Mouse (Mus musculus): ENCODE results near the gene Tacc3.

- no peak for TF ChIP-seq CTCF (IDR thresholded peaks at IDR 0.05; ENCODE audit: low read depth, low read length)
- no peak for TF ChIP-seq POLR2A (IDR thresholded peaks at IDR 0.05; ENCODE audit: insufficient read depth, low read length)
- TF ChIP-seq EP300 (IDR thresholded peaks at IDR 0.05; ENCODE audit: insufficient read depth, low read depth, low read length) = no peak
Measured at GRCm38 (mm10) chr5:33689852-33690645, 32.1 kb downstream of the Tacc3 start.

Measured in ES-Bruce4 (cell line).